Mouse (Mus musculus) forebrain, embryonic 13.5 days (tissue): ENCODE measurements around the gene Top1. TPM values are rescaled to one million over a fixed set of nuclear protein-coding genes. Genes with fewer than 3 reads are reported as not detected.

Experiments used
- ATAC-seq: fragments of 200-750 bp; cut with Nextera tagmentation; 2 replicates; pipeline ENCODE4 v1.8.0; 2017
- H3K27ac ChIP-seq: fragments of 300-500 bp; sonication (generic); 2 replicates; pipeline ENCODE4 v1.5.1; 2015; ENCODE audit warnings: inconsistent platforms, mild to moderate bottlenecking, moderate library complexity
- H3K27me3 ChIP-seq: fragments of 300-500 bp; sonication (generic); 2 replicates; pipeline ENCODE4 v1.6.1; 2015; ENCODE audit warnings: mild to moderate bottlenecking, inconsistent platforms
- H3K36me3 ChIP-seq: fragments of 300-500 bp; sonication (generic); 2 replicates; pipeline ENCODE4 v1.6.1; 2015; ENCODE audit warnings: mild to moderate bottlenecking, inconsistent platforms; ENCODE audit not compliant: poor library complexity, severe bottlenecking
- H3K4me1 ChIP-seq: fragments of 300-500 bp; sonication (generic); 2 replicates; pipeline ENCODE4 v1.6.1; 2015; ENCODE audit warnings: inconsistent platforms
- H3K4me2 ChIP-seq: fragments of 300-500 bp; sonication (generic); 2 replicates; pipeline ENCODE4 v1.6.1; 2015; ENCODE audit warnings: inconsistent platforms, mild to moderate bottlenecking, moderate library complexity
- H3K4me3 ChIP-seq: fragments of 300-500 bp; sonication (generic); 2 replicates; pipeline ENCODE4 v1.5.1; 2015; ENCODE audit warnings: mild to moderate bottlenecking, inconsistent platforms
- H3K9ac ChIP-seq: fragments of 300-500 bp; sonication (generic); 2 replicates; pipeline ENCODE4 v1.6.1; 2015; ENCODE audit warnings: mild to moderate bottlenecking, inconsistent platforms
- H3K9me3 ChIP-seq: fragments of 300-500 bp; sonication (generic); replicated peaks from 2 replicates; pipeline ENCODE4 v1.6.1; 2016; ENCODE audit warnings: inconsistent platforms
- WGBS: fragments of 180-500 bp; shearing (Covaris S2); methylation state at CpG from one replicate; pipeline ENCODE4 v1.1.7; 2015; 5-methylcytosine and 5-hydroxymethylcytosine counted together
- polyA plus RNA-seq: library from polyadenylated mRNA; unstranded; fragments of >200 nt; fragmentation: Nextera tagmentation; extraction: Ambion mirVana; gene quantifications from 2 replicates; pipeline ENCODE4 v1.2.1, GENCODE M21; 2015

Gene Top1
- polyA plus RNA-seq: 126 and 149 TPM in 2 replicates

DNA sequence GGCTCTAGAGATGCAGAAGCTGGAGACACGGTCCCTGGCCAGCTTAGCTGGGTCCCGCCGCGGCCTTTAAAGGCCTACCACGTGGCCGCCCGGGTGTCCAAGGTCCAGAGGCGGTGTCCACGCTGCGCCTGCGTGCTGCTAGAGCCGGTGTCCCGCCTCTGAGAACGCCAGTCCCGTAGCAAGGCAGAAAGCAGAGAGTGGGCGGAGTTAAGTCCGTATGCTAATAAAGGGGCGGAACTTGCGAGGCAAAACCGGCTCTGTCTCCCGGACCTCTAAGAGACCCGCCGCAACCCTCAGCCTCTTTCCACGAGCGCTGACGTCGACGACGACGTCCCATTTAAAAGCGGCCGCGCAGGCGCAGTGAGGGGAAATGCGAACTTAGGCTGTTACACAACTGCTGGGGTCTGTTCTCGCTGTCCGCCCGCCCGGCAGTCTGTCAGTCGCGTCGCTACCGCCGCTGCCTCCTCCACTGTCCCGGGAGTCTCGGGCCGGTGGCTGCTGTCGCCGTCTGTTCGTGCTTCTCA is at the start of gene Top1:
Gene Top1, plus strand, starts transcription at position 275 of the 524 bp plus-strand sequence.
- peak within 1 kb of the TSS; percentile 100 for H3K4me3 ChIP-seq
- no peaks in the 10 kb centered on the region for H3K27me3 ChIP-seq
- H3K4me2 ChIP-seq: peak within 1 kb of the TSS; percentile 90
- ATAC-seq: peak; percentile 99
- H3K4me1 ChIP-seq: peaks cover 26% of the 10 kb centered on the region
- no peaks in the 10 kb centered on the region for H3K9me3 ChIP-seq
- no peaks in the 10 kb centered on the region for H3K36me3 ChIP-seq
- peak within 1 kb of the TSS; percentile 99 for H3K27ac ChIP-seq
- under 1% methylated on average over 50 of the region's 50 CpGs for WGBS
- H3K9ac ChIP-seq: peak within 1 kb of the TSS; percentile 100

DNA sequence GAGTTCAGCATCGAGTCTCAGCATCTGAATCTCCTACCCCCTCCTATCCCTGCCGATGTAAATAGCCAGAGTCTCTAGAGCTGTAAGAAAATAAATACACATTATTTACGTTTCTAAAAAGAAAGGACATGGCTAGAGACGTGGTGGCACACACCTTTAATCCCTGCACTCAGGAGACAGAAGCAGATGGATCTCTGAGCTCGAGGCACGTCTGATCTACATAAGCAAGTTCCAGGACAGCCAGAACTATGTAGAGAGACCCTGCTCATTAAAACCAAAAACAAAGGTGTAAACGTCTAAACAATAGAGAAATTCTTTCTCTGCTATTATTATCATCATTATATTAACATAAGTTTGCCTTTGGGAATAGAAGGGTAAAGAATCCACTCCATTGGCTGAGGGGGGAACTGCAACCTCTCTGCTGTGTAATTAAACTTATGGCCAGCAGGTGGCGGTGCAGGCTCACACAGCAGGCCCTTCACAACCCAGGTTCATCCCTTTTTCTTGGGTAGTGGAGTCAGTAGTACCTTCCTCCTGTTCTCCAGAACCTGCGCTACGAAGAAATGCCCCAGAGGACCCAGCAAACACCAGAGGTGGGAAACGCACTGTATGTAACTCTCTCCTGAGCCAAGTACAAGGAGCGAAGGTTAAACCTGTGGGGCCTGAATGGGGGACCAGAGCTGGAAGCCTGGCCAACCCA is 48.0 kb upstream of the Top1 start:
- H3K4me3 ChIP-seq: no peak overlapping the region
- H3K9ac ChIP-seq: no peak overlapping the region
- H3K9me3 ChIP-seq: no peaks in the 10 kb centered on the region
- H3K27me3 ChIP-seq: 0 out of 2 replicates have a peak, but pooled peaks cover 8% of the 10 kb centered on the region
- 34% methylated on average over 12 of the region's 12 CpGs for WGBS
- no peak overlapping the region for H3K27ac ChIP-seq
- no peak overlapping the region for H3K4me2 ChIP-seq
- H3K36me3 ChIP-seq: no peaks in the 10 kb centered on the region
- ATAC-seq: peak; percentile 78
- H3K4me1 ChIP-seq: no peaks in the 10 kb centered on the region

DNA sequence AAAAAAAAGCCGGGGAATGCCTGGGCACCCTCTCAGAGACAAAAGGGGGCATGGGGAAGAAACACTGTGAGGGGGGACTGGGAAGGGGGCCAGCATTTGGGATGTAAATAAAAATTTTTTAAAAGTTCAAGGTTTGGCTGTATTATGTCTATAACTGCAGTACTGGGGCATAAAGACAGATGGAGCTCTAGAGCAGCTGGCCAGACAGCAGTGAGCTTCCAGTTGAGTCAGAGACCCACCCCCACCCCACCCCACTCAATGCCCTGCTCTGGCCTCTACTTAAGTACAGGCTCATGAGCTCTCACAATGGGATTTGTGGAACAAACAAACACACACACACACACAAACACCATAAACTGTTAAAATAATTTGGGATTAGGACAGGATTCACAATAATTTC is 43.9 kb upstream of the Top1 start:
- Histone ChIP-seq H3K4me3 (no peak overlapping the region), H3K27me3 (0 out of 2 replicates have a peak, but pooled peaks cover 5% of the 10 kb centered on the region), H3K9me3 (no peaks in the 10 kb centered on the region), H3K27ac (no peak overlapping the region), H3K4me2 (no peak overlapping the region), H3K4me1 (no peaks in the 10 kb centered on the region), H3K36me3 (no peaks in the 10 kb centered on the region), H3K9ac (no peak overlapping the region)
- WGBS: 55% methylated on average over 1 of the region's 1 CpGs
- ATAC-seq: no peak

GRCm38 (mm10) chr2:160603154-160603933 is 42.3 kb upstream of the Top1 start:
- Histone ChIP-seq H3K9ac (no peak overlapping the region), H3K27me3 (no peaks in the 10 kb centered on the region), H3K4me3 (no peak overlapping the region), H3K4me1 (no peaks in the 10 kb centered on the region), H3K27ac (no peak overlapping the region), H3K36me3 (no peaks in the 10 kb centered on the region), H3K9me3 (no peaks in the 10 kb centered on the region), H3K4me2 (no peak overlapping the region)
- WGBS: 69% methylated on average over 10 of the region's 10 CpGs
- no peak for ATAC-seq

DNA sequence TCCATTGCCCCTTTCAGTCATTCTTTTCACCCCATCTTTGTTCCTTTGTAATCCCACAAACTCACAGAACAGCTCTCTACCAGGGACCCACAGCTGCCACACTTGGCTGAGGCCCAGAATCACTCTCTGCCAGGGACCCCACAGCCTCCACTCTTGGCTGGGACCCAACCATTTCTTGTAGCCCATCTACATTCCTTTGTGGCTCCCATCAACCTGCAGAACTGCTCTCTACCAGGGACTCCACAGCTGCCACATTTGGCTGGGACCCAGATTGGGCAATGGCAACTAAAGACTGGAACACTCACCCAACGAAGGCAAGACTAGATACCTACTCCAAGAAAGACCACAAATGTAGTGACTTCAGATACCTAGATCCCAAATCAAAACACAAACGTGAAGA is 35.7 kb upstream of the Top1 start:
- Histone ChIP-seq H3K9ac (no peak overlapping the region), H3K9me3 (no peaks in the 10 kb centered on the region), H3K4me2 (no peak overlapping the region), H3K27me3 (no peaks in the 10 kb centered on the region), H3K36me3 (no peaks in the 10 kb centered on the region), H3K27ac (peak overlapping the region; percentile 70), H3K4me3 (no peak overlapping the region), H3K4me1 (peaks cover 10% of the 10 kb centered on the region)
- WGBS: 36% methylated on average over 2 of the region's 2 CpGs
- peak; percentile 95 for ATAC-seq

- no peak overlapping the region for H3K9ac ChIP-seq
- no peaks in the 10 kb centered on the region for H3K9me3 ChIP-seq
- no peak overlapping the region for H3K4me2 ChIP-seq
- no peak for ATAC-seq
- no peak overlapping the region for H3K27ac ChIP-seq
- H3K4me3 ChIP-seq: no peak overlapping the region
- H3K27me3 ChIP-seq: no peaks in the 10 kb centered on the region
- 75% methylated on average over 5 of the region's 5 CpGs for WGBS
- H3K4me1 ChIP-seq: peaks cover 12% of the 10 kb centered on the region
- no peaks in the 10 kb centered on the region for H3K36me3 ChIP-seq
Measured at GRCm38 (mm10) chr2:160613186-160613919, 32.3 kb upstream of the Top1 start.

DNA sequence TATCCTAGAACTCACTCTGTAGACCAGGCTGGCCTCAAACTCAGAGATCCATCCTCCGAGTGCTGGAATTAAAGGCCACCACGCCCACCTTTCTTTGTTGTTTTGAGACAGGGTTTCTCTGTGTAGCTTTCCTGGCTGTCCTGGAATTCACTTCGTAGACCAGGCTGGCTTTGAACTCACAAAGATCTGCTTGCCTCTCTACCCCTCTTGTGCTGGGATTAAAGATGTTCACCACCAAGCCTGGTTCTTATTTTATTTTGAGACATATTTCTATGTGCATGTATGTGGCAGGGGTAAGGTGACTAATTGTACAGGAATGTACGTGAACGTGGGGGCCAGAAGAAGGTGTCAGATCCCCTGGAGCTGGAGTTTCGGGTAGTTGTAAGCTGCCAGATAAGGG is 27.9 kb upstream of the Top1 start:
- WGBS: 87% methylated on average over 6 of the region's 6 CpGs
- Histone ChIP-seq H3K4me1 (peaks cover 33% of the 10 kb centered on the region), H3K9ac (no peak overlapping the region), H3K4me2 (no peak overlapping the region), H3K36me3 (no peaks in the 10 kb centered on the region), H3K27ac (no peak overlapping the region), H3K4me3 (no peak overlapping the region), H3K9me3 (no peaks in the 10 kb centered on the region), H3K27me3 (no peaks in the 10 kb centered on the region)
- ATAC-seq: no peak

GRCm38 (mm10) chr2:160618619-160619220 is 27.0 kb upstream of the Top1 start:
- H3K9ac ChIP-seq: no peak overlapping the region
- H3K36me3 ChIP-seq: no peaks in the 10 kb centered on the region
- ATAC-seq: peak; percentile 36; the same call in 1 of the 2 replicates
- H3K27me3 ChIP-seq: no peaks in the 10 kb centered on the region
- peaks cover 33% of the 10 kb centered on the region for H3K4me1 ChIP-seq
- WGBS: 54% methylated on average over 6 of the region's 6 CpGs
- H3K9me3 ChIP-seq: no peaks in the 10 kb centered on the region
- H3K4me3 ChIP-seq: no peak overlapping the region
- no peak overlapping the region for H3K4me2 ChIP-seq
- H3K27ac ChIP-seq: peak overlapping the region; percentile 19; the same call in 1 of the 2 replicates

DNA sequence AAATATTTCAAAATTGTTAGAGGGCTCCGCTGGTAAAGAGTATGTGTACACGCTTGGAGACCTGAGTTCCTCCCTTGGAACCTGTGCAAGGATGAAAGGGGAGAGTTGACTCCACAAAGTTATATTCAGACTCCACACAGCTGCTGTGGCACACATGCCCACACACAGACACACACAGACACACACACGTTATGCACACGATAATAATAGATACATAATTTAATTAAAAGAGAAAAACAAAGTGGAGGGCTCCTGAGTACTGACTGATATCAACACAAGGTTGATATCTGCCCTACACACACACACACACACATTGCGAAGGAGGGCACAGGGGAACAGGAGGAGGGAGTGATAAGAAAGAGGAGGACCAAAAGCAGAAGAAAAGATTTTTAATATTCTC is 26.4 kb upstream of the Top1 start:
- Histone ChIP-seq H3K4me3 (no peak overlapping the region), H3K9me3 (no peaks in the 10 kb centered on the region), H3K4me2 (no peak overlapping the region), H3K4me1 (peaks cover 33% of the 10 kb centered on the region), H3K9ac (no peak overlapping the region), H3K27ac (no peak overlapping the region), H3K36me3 (no peaks in the 10 kb centered on the region), H3K27me3 (no peaks in the 10 kb centered on the region)
- WGBS: 92% methylated on average over 5 of the region's 5 CpGs
- ATAC-seq: no peak; the same call in 1 of the 2 replicates

GRCm38 (mm10) chr2:160619831-160620230 is 25.9 kb upstream of the Top1 start:
- Histone ChIP-seq H3K9me3 (no peaks in the 10 kb centered on the region), H3K36me3 (no peaks in the 10 kb centered on the region), H3K4me2 (no peak overlapping the region), H3K27ac (no peak overlapping the region), H3K9ac (no peak overlapping the region), H3K4me1 (peaks cover 33% of the 10 kb centered on the region), H3K4me3 (no peak overlapping the region), H3K27me3 (no peaks in the 10 kb centered on the region)
- no peak for ATAC-seq
- WGBS: 63% methylated on average over 9 of the region's 9 CpGs

- 72% methylated on average over 6 of the region's 6 CpGs for WGBS
- Histone ChIP-seq H3K9me3 (no peaks in the 10 kb centered on the region), H3K27ac (0 out of 2 replicates have a peak overlapping the region, but pooled peaks have one; percentile 10), H3K4me1 (peaks cover 33% of the 10 kb centered on the region), H3K27me3 (no peaks in the 10 kb centered on the region), H3K4me2 (no peak overlapping the region), H3K36me3 (no peaks in the 10 kb centered on the region), H3K9ac (no peak overlapping the region), H3K4me3 (no peak overlapping the region)
- ATAC-seq: peak; percentile 17; the same call in 1 of the 2 replicates
Measured at GRCm38 (mm10) chr2:160620279-160620963, 25.3 kb upstream of the Top1 start.
